Mouse (Mus musculus) heart, embryonic 11.5 days (tissue): ENCODE data around the gene Gm21149. TPM values are rescaled to one million over a fixed set of nuclear protein-coding genes. Genes with fewer than 3 reads are reported as not detected.
"Not testable (repeated sequence)": the region's sequence is repeated elsewhere in the genome, so short reads cannot be mapped to it uniquely, and the experiment has no call there.

Source experiments
- ATAC-seq: fragments of 200-750 bp; cut with Nextera tagmentation; replicated peaks from 2 replicates; pipeline ENCODE4 v1.8.0; 2017; ENCODE audit warnings: moderate library complexity; ENCODE audit not compliant: insufficient number of reproducible peaks, low FRiP score, low TSS enrichment
- H3K27ac ChIP-seq: fragments of 300-500 bp; sonication (generic); 2 replicates; pipeline ENCODE4 v1.5.1; 2014; ENCODE audit warnings: mild to moderate bottlenecking, low read depth, low read length
- H3K27me3 ChIP-seq: fragments of 300-500 bp; sonication (generic); 2 replicates; pipeline ENCODE4 v1.6.1; 2014; ENCODE audit warnings: mild to moderate bottlenecking, low read length, mixed read lengths; ENCODE audit not compliant: control insufficient read depth, insufficient read depth
- H3K36me3 ChIP-seq: fragments of 300-500 bp; sonication (generic); 2 replicates; pipeline ENCODE4 v1.6.1; 2014; ENCODE audit warnings: mild to moderate bottlenecking, low read length, moderate library complexity, mixed read lengths; ENCODE audit not compliant: control insufficient read depth, insufficient read depth
- H3K4me1 ChIP-seq: fragments of 300-500 bp; sonication (generic); 2 replicates; pipeline ENCODE4 v1.6.1; 2014; ENCODE audit warnings: low read length; ENCODE audit not compliant: control insufficient read depth, insufficient read depth
- H3K4me2 ChIP-seq: fragments of 300-500 bp; sonication (generic); 2 replicates; pipeline ENCODE4 v1.6.1; 2014; ENCODE audit warnings: mild to moderate bottlenecking, moderate library complexity
- H3K4me3 ChIP-seq: fragments of 300-500 bp; sonication (generic); 2 replicates; pipeline ENCODE4 v1.5.1; 2014; ENCODE audit warnings: low read depth, low read length
- H3K9ac ChIP-seq: fragments of 300-500 bp; sonication (generic); 2 replicates; pipeline ENCODE4 v1.6.1; 2014; ENCODE audit warnings: mild to moderate bottlenecking, low read depth, low read length, moderate library complexity
- H3K9me3 ChIP-seq: fragments of 300-500 bp; sonication (generic); replicated peaks from 2 replicates; pipeline ENCODE4 v1.6.1; 2016; ENCODE audit warnings: low read length; ENCODE audit not compliant: control insufficient read depth
- WGBS: fragments of 180-500 bp; shearing (Covaris S2); extraction: QIAGEN DNeasy Blood & Tissue Kit; methylation state at CpG from one replicate; pipeline ENCODE4 v1.1.7; 2014; ENCODE audit not compliant: insufficient replicate concordance; 5-methylcytosine and 5-hydroxymethylcytosine counted together
- polyA plus RNA-seq: library from polyadenylated mRNA; unstranded; fragments of >200 nt; fragmentation: Nextera tagmentation; extraction: Ambion mirVana; gene quantifications from 2 replicates; pipeline ENCODE4 v1.2.1, GENCODE M21; 2014

Gene Gm21149
- not detected in 2 replicates for polyA plus RNA-seq

DNA sequence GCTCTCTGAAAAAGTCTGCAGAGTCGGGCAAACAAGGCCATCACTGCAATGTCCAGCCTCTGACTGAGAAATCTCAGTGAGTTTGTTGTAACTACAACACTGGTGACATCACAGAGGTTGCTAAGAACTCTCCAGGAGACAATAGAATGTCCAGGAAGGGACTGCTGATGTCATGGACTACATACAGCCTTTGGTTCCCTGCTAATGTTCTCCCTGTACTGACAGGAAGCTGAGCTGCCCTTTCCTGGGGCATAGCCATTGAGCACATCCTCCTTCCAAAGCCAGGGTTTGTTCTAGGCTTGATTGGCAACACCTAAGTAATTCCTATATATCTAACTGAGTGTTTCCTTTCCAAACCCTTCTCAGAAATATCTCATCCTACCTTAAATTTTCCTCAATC lies at the start of gene Gm21149:
TSS of gene Gm21149 (minus strand) at position 101 of the 400 bp plus-strand sequence.
- not testable (repeated sequence) for ATAC-seq, H3K36me3 ChIP-seq, H3K4me2 ChIP-seq, H3K4me3 ChIP-seq, H3K9me3 ChIP-seq, H3K9ac ChIP-seq, H3K27me3 ChIP-seq, H3K4me1 ChIP-seq, H3K27ac ChIP-seq
- WGBS = 52% methylated on average over 1 of the region's 1 CpGs

DNA sequence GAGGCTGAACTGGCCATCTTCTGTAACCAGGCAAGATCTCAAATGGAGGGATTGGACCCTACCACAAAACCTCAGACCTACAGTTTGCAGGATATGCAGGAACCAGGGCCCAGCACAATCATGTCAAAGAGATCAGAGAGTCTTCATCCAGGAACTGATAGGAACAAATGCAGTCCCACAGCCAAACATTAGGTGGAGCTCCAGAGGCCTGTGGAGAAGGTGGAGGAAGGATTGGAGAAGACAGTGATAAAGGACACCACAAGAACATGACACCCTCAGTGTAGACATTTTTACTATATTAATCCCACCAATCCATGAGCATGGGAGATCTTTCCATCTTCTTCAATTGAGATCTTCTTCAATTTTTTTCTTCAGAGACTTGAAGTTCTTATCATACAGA lies 46.1 kb upstream of the Gm21149 start:
- H3K4me1 ChIP-seq, H3K27me3 ChIP-seq, H3K4me2 ChIP-seq, H3K9me3 ChIP-seq, H3K4me3 ChIP-seq, H3K9ac ChIP-seq, H3K36me3 ChIP-seq, ATAC-seq, H3K27ac ChIP-seq: not testable (repeated sequence)

DNA sequence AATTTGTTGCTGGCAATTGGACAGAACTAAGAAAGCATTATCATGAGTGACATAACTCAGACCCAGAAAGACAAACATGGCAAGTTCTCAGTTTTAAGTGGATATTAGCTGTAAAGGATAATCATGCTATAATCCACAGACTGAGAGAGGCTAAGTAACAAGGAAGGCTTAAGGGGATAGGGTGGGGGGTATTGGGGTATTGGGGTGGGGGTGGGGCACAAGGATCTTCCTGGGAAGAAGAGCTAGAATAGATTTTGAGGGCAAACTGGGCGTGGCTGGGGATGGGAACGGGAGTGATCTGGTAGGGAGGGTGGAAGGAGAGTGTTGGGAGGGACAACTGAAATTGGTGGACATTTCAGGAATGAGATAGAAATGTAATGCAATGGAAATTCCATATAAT lies 45.7 kb upstream of the Gm21149 start:
- H3K36me3 ChIP-seq, H3K4me1 ChIP-seq, H3K4me2 ChIP-seq, H3K27me3 ChIP-seq, ATAC-seq, H3K27ac ChIP-seq, H3K9me3 ChIP-seq, H3K4me3 ChIP-seq, H3K9ac ChIP-seq: not testable (repeated sequence)
- 29% methylated on average over 2 of the region's 2 CpGs for WGBS

DNA sequence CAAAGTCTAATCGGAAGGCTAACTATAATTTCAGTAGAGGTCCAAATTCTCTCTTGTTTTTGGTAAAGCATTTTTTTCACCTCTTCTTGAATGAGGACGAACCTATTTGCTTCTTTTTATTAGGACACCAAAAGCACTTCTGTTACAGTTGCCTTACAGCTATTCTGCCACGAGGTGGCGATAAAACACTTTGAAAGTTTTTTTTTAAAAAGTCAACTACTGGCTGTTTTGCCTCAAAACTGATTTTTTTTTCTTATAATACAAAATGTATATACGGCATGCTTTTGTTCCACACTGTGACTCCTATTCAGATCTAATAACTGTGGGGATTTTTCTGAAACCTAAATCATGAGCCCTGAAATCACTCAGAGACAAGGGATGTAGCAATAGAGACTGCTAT lies 44.1 kb upstream of the Gm21149 start:
- H3K27ac ChIP-seq, ATAC-seq, H3K27me3 ChIP-seq, H3K4me1 ChIP-seq, H3K36me3 ChIP-seq, H3K4me3 ChIP-seq, H3K9ac ChIP-seq, H3K9me3 ChIP-seq, H3K4me2 ChIP-seq: not testable (repeated sequence)
- 15% methylated on average over 5 of the region's 5 CpGs for WGBS

DNA sequence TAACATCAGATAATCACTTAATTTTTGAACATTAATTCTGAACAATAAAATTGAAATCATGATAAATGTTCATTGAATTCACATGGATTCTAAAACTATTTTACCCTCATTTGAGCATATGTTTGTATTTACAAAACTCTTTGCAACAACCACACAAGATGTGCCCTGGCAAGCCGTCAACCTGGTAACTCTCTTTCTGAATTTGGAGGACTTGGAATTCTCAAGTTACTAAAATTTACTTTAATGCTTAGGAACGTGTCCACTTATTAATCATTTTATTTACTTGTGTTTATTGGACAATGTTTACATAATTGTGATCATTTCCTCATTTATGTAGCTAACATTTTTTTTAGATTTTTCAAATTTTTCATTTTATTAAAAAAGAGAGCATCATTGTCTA lies 40.8 kb upstream of the Gm21149 start:
- H3K9ac ChIP-seq, ATAC-seq, H3K4me2 ChIP-seq, H3K36me3 ChIP-seq, H3K27me3 ChIP-seq, H3K27ac ChIP-seq, H3K4me1 ChIP-seq, H3K9me3 ChIP-seq, H3K4me3 ChIP-seq: not testable (repeated sequence)
- 61% methylated on average over 2 of the region's 2 CpGs for WGBS

DNA sequence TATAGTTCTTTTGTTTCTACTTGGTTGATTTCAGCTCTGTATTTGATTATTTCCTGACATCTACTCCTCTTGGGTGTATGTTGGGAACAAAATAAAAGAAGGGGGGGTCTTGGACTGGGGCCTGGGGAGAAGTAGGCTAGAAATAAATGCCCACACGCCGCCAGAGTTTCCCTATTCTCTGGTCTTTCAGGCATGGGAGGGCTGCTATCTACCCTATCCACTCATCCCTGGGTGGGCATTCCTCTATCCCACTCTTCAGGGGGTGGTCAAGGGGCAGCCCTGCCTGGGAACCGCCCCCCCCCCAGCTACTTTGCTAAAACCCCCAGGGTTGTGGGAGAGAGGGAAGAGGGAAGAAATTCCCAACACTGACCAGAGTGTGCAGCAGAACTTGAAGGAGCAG lies 35.9 kb upstream of the Gm21149 start:
- not testable (repeated sequence) for H3K4me2 ChIP-seq, ATAC-seq, H3K4me1 ChIP-seq, H3K27ac ChIP-seq, H3K36me3 ChIP-seq, H3K4me3 ChIP-seq, H3K9ac ChIP-seq, H3K27me3 ChIP-seq
- H3K9me3 ChIP-seq = peaks cover 14% of the 10 kb centered on the region
- WGBS = 61% methylated on average over 3 of the region's 3 CpGs

DNA sequence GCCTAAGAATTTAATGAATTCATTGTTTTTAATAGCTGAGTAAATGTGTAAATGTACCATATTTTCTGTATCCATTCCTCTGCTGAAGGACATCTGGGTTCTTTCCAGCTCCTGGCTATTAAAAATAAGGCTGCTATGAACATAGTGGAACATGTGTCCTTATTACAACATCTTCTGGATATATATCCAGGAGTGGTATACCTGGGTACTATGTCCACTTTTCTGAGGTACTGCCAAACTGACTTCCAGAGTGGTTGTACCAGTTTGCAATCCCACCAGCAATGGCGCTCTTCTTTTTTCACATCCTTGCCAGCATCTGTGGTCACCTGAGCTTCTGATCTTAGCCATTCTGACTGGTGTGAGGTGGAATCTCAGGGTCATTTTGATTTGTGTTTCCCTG lies 33.6 kb upstream of the Gm21149 start:
- H3K4me1 ChIP-seq, H3K36me3 ChIP-seq, H3K4me3 ChIP-seq, H3K27me3 ChIP-seq, H3K4me2 ChIP-seq, H3K9ac ChIP-seq, H3K27ac ChIP-seq, ATAC-seq: not testable (repeated sequence)
- H3K9me3 ChIP-seq = peaks cover 17% of the 10 kb centered on the region
- 70% methylated on average over 1 of the region's 1 CpGs for WGBS

DNA sequence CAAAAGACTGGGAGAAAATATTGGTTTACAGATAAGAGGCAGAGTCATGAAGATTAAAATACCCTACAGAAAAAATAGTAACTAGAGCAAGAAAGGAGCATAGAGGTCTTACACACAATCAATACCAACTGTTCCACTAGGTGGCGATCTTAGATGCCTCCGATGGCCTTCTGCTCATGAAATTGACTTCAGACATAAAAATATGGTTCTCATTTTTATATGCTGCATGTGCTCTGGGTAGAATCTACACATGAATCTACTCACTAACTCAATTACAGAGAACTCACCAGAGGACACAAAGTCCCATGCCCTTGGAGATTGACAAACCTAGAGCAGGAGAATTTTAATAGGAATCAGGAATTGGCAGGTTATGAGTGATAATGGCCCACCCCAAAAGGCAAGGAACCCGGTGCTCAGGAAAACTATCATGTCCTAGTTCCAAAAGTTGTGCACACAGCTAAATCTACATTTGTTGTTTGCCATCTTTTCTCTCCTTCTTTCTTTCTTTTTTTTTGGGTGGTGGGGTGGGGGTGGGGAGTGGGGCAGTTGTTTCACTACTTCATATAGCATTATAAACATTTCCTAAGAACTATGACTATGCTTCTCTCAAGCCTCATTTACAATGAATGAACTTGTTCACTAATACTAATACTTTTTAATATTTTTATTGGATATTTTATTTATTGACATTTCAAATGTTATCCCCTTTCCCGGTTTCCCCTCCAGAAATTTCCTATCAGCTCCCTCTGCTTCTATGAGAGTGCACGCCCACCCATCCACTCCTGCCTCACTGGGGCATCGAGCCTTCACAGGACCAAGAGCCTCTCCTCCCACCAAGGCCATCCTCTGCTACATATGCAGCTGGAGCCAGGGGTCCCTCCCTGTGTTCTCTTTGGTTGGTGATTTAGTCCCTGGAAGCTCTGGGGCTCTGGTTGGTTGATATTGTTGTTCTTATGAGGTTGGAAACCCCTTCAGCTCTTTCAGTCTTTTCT lies 32.4 kb upstream of the Gm21149 start:
- H3K27me3 ChIP-seq, H3K9ac ChIP-seq, H3K4me1 ChIP-seq, H3K4me3 ChIP-seq, H3K27ac ChIP-seq, H3K4me2 ChIP-seq, H3K36me3 ChIP-seq: not testable (repeated sequence)
- ATAC-seq = 0 out of 2 replicates have a peak, but pooled peaks have one; percentile 7
- peaks cover 17% of the 10 kb centered on the region for H3K9me3 ChIP-seq
- WGBS = 54% methylated on average over 6 of the region's 6 CpGs
